13 mouse cellular contexts compared by ENCODE assay signal in the genomic region with DNA sequence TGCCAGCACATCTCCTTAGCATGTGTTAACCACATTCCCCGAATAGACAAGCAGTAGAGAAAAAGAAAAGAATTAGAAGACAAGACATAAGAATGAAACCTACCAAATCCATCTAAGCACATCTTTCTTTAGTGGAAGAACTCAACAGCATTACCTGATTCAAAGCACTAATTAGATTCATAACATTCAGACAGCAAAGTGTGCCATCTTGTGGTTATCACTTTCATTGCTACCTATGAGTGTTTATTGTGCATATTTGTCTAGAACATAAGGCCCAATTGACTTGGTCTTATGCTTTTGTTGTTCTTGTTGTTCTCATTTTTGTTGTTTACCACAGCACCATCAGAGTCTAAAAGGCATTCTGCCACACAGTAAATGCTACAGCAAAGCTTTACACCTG. TPM values are rescaled to one million over a fixed set of nuclear protein-coding genes. Genes with fewer than 3 reads are reported as not detected.
DNase-seq lines count a peak whose midpoint lies in the region; ATAC-seq and TF ChIP-seq lines count a peak whose summit lies in the region.
"Had no signal": no experiment of that assay in that cellular context is flagged by ENCODE, and none has a peak within 500 bp of the region (broad histone marks: within the 10 kb centered on the region; RNA-seq: fewer than 3 reads in every experiment).

No protein-coding gene starts in this region.

- H3K4me2 ChIP-seq in heart, postnatal 0 days (ENCODE audit: low read depth, low read length), result no peak overlapping the region
- H3K4me2 ChIP-seq in midbrain, embryonic 14.5 days (ENCODE audit: low read length), result no peak overlapping the region
- no peak overlapping the region for H3K4me2 ChIP-seq in midbrain, embryonic 15.5 days
- H3K4me2 ChIP-seq: intestine, embryonic 15.5 days had no signal

- no peaks in the 10 kb centered on the region for H3K27me3 ChIP-seq in heart, postnatal 0 days (ENCODE audit: control insufficient read depth, insufficient read depth, low read length)
- H3K27me3 ChIP-seq in midbrain, embryonic 14.5 days (ENCODE audit: control insufficient read depth, insufficient read depth, low read length), result no peaks in the 10 kb centered on the region
- no peaks in the 10 kb centered on the region for H3K27me3 ChIP-seq in midbrain, embryonic 15.5 days (replicated peaks)
- H3K27me3 ChIP-seq: intestine, embryonic 15.5 days had no signal

- no peaks in the 10 kb centered on the region for H3K9me3 ChIP-seq in heart, postnatal 0 days (replicated peaks; ENCODE audit: control insufficient read depth, low read length)
- H3K9me3 ChIP-seq in midbrain, embryonic 14.5 days (ENCODE audit: control insufficient read depth, low read length), result no peaks in the 10 kb centered on the region
- no peaks in the 10 kb centered on the region for H3K9me3 ChIP-seq in midbrain, embryonic 15.5 days
- H3K9me3 ChIP-seq: G1E; heart, embryonic 10.5 days; intestine, embryonic 15.5 days; midbrain, embryonic 10.5 days had no signal

- H3K9ac ChIP-seq in heart, postnatal 0 days (replicated peaks; ENCODE audit: low read depth, low read length), result no peak overlapping the region
- no peak overlapping the region for H3K9ac ChIP-seq in midbrain, embryonic 14.5 days (replicated peaks; ENCODE audit: low read length)
- H3K9ac ChIP-seq in midbrain, embryonic 15.5 days, result no peak overlapping the region
- H3K9ac ChIP-seq: intestine, embryonic 15.5 days had no signal

- ATAC-seq in heart, postnatal 0 days (ENCODE audit: insufficient read depth, low read depth), result no peak
- no peak for ATAC-seq in midbrain, embryonic 14.5 days (ENCODE audit: low FRiP score, low TSS enrichment)
- no peak for ATAC-seq in midbrain, embryonic 15.5 days (replicated peaks)
- ATAC-seq: intestine, embryonic 15.5 days had no signal

- no peak for DNase-seq in heart, postnatal 0 days (ENCODE audit: low spot score)
- no peak for DNase-seq in heart, postnatal 36 days
- DNase-seq in midbrain, embryonic 14.5 days, result peak; percentile 52
- DNase-seq in embryo, embryonic 11 days, result peak; percentile 7
- DNase-seq in ovary, postnatal 36 days (ENCODE audit: low spot score), result no peak
- DNase-seq in gastrocnemius, postnatal 4 days (ENCODE audit: low spot score in 2 of 2), result no peak
- no peak for DNase-seq in spleen, adult 12 weeks (ENCODE audit: low spot score)

- no peak overlapping the region for H3K27ac ChIP-seq in heart, postnatal 0 days (ENCODE audit: low read depth)
- no peak overlapping the region for H3K27ac ChIP-seq in midbrain, embryonic 14.5 days (replicated peaks; ENCODE audit: low read depth, low read length)
- H3K27ac ChIP-seq in midbrain, embryonic 15.5 days, result no peak overlapping the region
- H3K27ac ChIP-seq: heart, embryonic 10.5 days; intestine, embryonic 15.5 days; midbrain, embryonic 10.5 days had no signal

- no peaks in the 10 kb centered on the region for H3K4me1 ChIP-seq in heart, postnatal 0 days (ENCODE audit: control insufficient read depth, insufficient read depth)
- no peaks in the 10 kb centered on the region for H3K4me1 ChIP-seq in midbrain, embryonic 14.5 days (ENCODE audit: control insufficient read depth, insufficient read depth, low read length)
- H3K4me1 ChIP-seq in midbrain, embryonic 15.5 days, result no peaks in the 10 kb centered on the region
- H3K4me1 ChIP-seq: heart, embryonic 10.5 days; intestine, embryonic 15.5 days; midbrain, embryonic 10.5 days had no signal

- H3K36me3 ChIP-seq in heart, postnatal 0 days (replicated peaks; ENCODE audit: control insufficient read depth, insufficient read depth, low read length), result no peaks in the 10 kb centered on the region
- H3K36me3 ChIP-seq in midbrain, embryonic 14.5 days (ENCODE audit: control insufficient read depth, insufficient read depth, low read length), result no peaks in the 10 kb centered on the region
- no peaks in the 10 kb centered on the region for H3K36me3 ChIP-seq in midbrain, embryonic 15.5 days (replicated peaks)
- H3K36me3 ChIP-seq: G1E; heart, embryonic 10.5 days; intestine, embryonic 15.5 days; midbrain, embryonic 10.5 days had no signal

- no peak for TF ChIP-seq EP300 in heart, postnatal 0 days (IDR thresholded peaks at IDR 0.05; ENCODE audit: low read depth)

- H3K4me3 ChIP-seq in heart, postnatal 0 days (ENCODE audit: low read depth, low read length), result no peak overlapping the region
- H3K4me3 ChIP-seq in midbrain, embryonic 14.5 days (replicated peaks; ENCODE audit: low read depth, low read length), result no peak overlapping the region
- no peak overlapping the region for H3K4me3 ChIP-seq in midbrain, embryonic 15.5 days
- H3K4me3 ChIP-seq: erythroblast, embryonic 14.5 days; heart, embryonic 10.5 days; intestine, embryonic 15.5 days; midbrain, embryonic 10.5 days had no signal

- peak; percentile 41 for TF ChIP-seq CTCF in heart, postnatal 0 days (IDR thresholded peaks at IDR 0.05; ENCODE audit: low read depth)

- WGBS in heart, postnatal 0 days, result 69% methylated on average over 1 of the region's 1 CpGs
- 75% methylated on average over 1 of the region's 1 CpGs for WGBS in midbrain, embryonic 14.5 days
- 84% methylated on average over 1 of the region's 1 CpGs for WGBS in midbrain, embryonic 15.5 days

- intact Hi-C loops in heart, postnatal 36 days (cut with DNase I), result no loop called here

RNA-seq across cellular contexts. Expression of a gene that starts 26.2 kb away (rescaled TPM):
- total RNA-seq in heart, postnatal 0 days (2014; rRNA removed; ENCODE audit: low replicate concordance), result 19.5 and 21.6 TPM in 2 replicates
- 11.2 and 12.8 TPM in 2 replicates for polyA plus RNA-seq in heart, postnatal 0 days (2015; fragmentation: Nextera tagmentation; extraction: Ambion mirVana)
- total RNA-seq in heart, postnatal 36 days (2021), result 10 to 100 TPM; 23.8 to 27.9 TPM
- 2.7 and 4.2 TPM in 2 replicates for polyA plus RNA-seq in midbrain, embryonic 14.5 days (2014; fragmentation: Nextera tagmentation; extraction: Ambion mirVana)
- polyA plus RNA-seq in midbrain, embryonic 15.5 days (2015; fragmentation: Nextera tagmentation; extraction: Ambion mirVana), result 4.1 and 4.3 TPM in 2 replicates
- 1 to 10 TPM; 4.6 to 5.1 TPM for total RNA-seq in gastrocnemius, postnatal 4 days (2021)
- polyA plus RNA-seq: erythroblast, embryonic 14.5 days; G1E had no signal

RNA-seq across cellular contexts. Expression of a gene that starts 54.2 kb away (rescaled TPM):
- total RNA-seq in heart, postnatal 0 days (2014; rRNA removed; ENCODE audit: low replicate concordance), result 6.6 and 17.2 TPM in 2 replicates
- polyA plus RNA-seq in heart, postnatal 0 days (2015; fragmentation: Nextera tagmentation; extraction: Ambion mirVana), result 3.0 and 3.6 TPM in 2 replicates
- 10 to 100 TPM; 11.3 to 16.5 TPM for total RNA-seq in heart, postnatal 36 days (2021)
- polyA plus RNA-seq in midbrain, embryonic 14.5 days (2014; fragmentation: Nextera tagmentation; extraction: Ambion mirVana), result 0.16 and 2.5 TPM in 2 replicates
- polyA plus RNA-seq in midbrain, embryonic 15.5 days (2015; fragmentation: Nextera tagmentation; extraction: Ambion mirVana), result 0.89 and 1.00 TPM in 2 replicates
- 1 to 10 TPM; 3.8 to 4.0 TPM for total RNA-seq in gastrocnemius, postnatal 4 days (2021)
- polyA plus RNA-seq: erythroblast, embryonic 14.5 days; G1E had no signal

Comparison
In these comparisons a context has a peak if more than half of its experiments do, and no peak if none do; other contexts are left out.
1. DNase-seq: peak in midbrain, embryonic 14.5 days (single experiment) and embryo, embryonic 11 days (single experiment); none in heart, postnatal 0 days (single experiment), heart, postnatal 36 days (0 of 2), ovary, postnatal 36 days (single experiment), gastrocnemius, postnatal 4 days (0 of 2) and spleen, adult 12 weeks (single experiment).